Mouse (Mus musculus) hindbrain, embryonic 14.5 days (tissue): ENCODE measurements around the gene C730034F03Rik. TPM values are rescaled to one million over a fixed set of nuclear protein-coding genes. Genes with fewer than 3 reads are reported as not detected.

Source experiments
- ATAC-seq: fragments of 200-750 bp; cut with Nextera tagmentation; 2 replicates; pipeline ENCODE4 v1.8.0; 2017; ENCODE audit warnings: moderate number of reproducible peaks, mild to moderate bottlenecking, moderate TSS enrichment, moderate library complexity; ENCODE audit not compliant: low FRiP score
- DNase-seq: peaks from one replicate; pipeline ENCODE4 v3.0.0-alpha.2; 2015; ENCODE audit warnings: low spot score
- H3K27ac ChIP-seq: fragments of 300-500 bp; sonication (generic); 2 replicates; pipeline ENCODE4 v1.5.1; 2014; ENCODE audit warnings: mild to moderate bottlenecking, moderate library complexity
- H3K27me3 ChIP-seq: fragments of 300-500 bp; sonication (generic); 2 replicates; pipeline ENCODE4 v1.6.1; 2014; ENCODE audit warnings: mild to moderate bottlenecking, low read length, mixed read lengths; ENCODE audit not compliant: control insufficient read depth, insufficient read depth
- H3K36me3 ChIP-seq: fragments of 300-500 bp; sonication (generic); replicated peaks from 2 replicates; pipeline ENCODE4 v1.6.1; 2014; ENCODE audit not compliant: control insufficient read depth, insufficient read depth
- H3K4me1 ChIP-seq: fragments of 300-500 bp; sonication (generic); replicated peaks from 2 replicates; pipeline ENCODE4 v1.6.1; 2014; ENCODE audit warnings: antibody characterized with exemption, low read length, mixed read lengths; ENCODE audit not compliant: control insufficient read depth, insufficient read depth
- H3K4me2 ChIP-seq: fragments of 300-500 bp; sonication (generic); replicated peaks from 2 replicates; pipeline ENCODE4 v1.6.1; 2014; ENCODE audit warnings: mild to moderate bottlenecking, moderate library complexity
- H3K4me3 ChIP-seq: fragments of 300-500 bp; sonication (generic); replicated peaks from 2 replicates; pipeline ENCODE4 v1.5.1; 2014; ENCODE audit warnings: mild to moderate bottlenecking, low read length
- H3K9ac ChIP-seq: fragments of 300-500 bp; sonication (generic); 2 replicates; pipeline ENCODE4 v1.6.1; 2014
- H3K9me3 ChIP-seq: fragments of 300-500 bp; sonication (generic); 2 replicates; pipeline ENCODE4 v1.6.1; 2016; ENCODE audit warnings: low read length; ENCODE audit not compliant: control insufficient read depth
- WGBS: fragments of 180-500 bp; shearing (Covaris S2); extraction: QIAGEN DNeasy Blood & Tissue Kit; methylation state at CpG from one replicate; pipeline ENCODE4 v1.1.7; 2014; 5-methylcytosine and 5-hydroxymethylcytosine counted together
- polyA plus RNA-seq: library from polyadenylated mRNA; unstranded; fragments of >200 nt; fragmentation: Nextera tagmentation; extraction: Ambion mirVana; gene quantifications from 2 replicates; pipeline ENCODE4 v1.2.1, GENCODE M21; 2014

The C730034F03Rik gene
- polyA plus RNA-seq, 1 experiment from 2014 or later, result 3.2 TPM

- ATAC-seq (peak; percentile 44; the same call in 1 of the 2 replicates), DNase-seq (peak; percentile 42)
- no peak overlapping the region for H3K4me2 ChIP-seq
- H3K4me1 ChIP-seq, result no peaks in the 10 kb centered on the region
- H3K36me3 ChIP-seq, result peaks cover 46% of the 10 kb centered on the region
- no peaks in the 10 kb centered on the region for H3K9me3 ChIP-seq
- WGBS, result 7% methylated on average over 1 of the region's 1 CpGs
- no peak overlapping the region for H3K9ac ChIP-seq
- no peak overlapping the region for H3K27ac ChIP-seq
- H3K27me3 ChIP-seq, result no peaks in the 10 kb centered on the region
- H3K4me3 ChIP-seq, result no peak overlapping the region
Observed at GRCm38 (mm10) chr15:89465052-89465451, 35.7 kb downstream of the C730034F03Rik start.

- H3K4me3 ChIP-seq, result no peak overlapping the region
- H3K4me1 ChIP-seq, result no peaks in the 10 kb centered on the region
- no peak overlapping the region for H3K4me2 ChIP-seq
- H3K9me3 ChIP-seq, result no peaks in the 10 kb centered on the region
- WGBS, result 34% methylated on average over 2 of the region's 2 CpGs
- no peak overlapping the region for H3K27ac ChIP-seq
- ATAC-seq, result no peak
- no peaks in the 10 kb centered on the region for H3K27me3 ChIP-seq
- no peak overlapping the region for H3K9ac ChIP-seq
- DNase-seq, result peak; percentile 63
- H3K36me3 ChIP-seq, result peaks cover 10% of the 10 kb centered on the region
Observed at GRCm38 (mm10) chr15:89468577-89468976, 39.2 kb downstream of the C730034F03Rik start.

GRCm38 (mm10) chr15:89471476-89471875, 42.1 kb downstream of the C730034F03Rik start:
- Histone ChIP-seq H3K4me3 (no peak overlapping the region), H3K4me2 (no peak overlapping the region), H3K27ac (no peak overlapping the region), H3K9ac (no peak overlapping the region), H3K9me3 (no peaks in the 10 kb centered on the region), H3K27me3 (no peaks in the 10 kb centered on the region), H3K36me3 (no peaks in the 10 kb centered on the region), H3K4me1 (peaks cover 10% of the 10 kb centered on the region)
- DNase-seq (no peak), ATAC-seq (no peak)
- 85% methylated on average over 4 of the region's 4 CpGs for WGBS

GRCm38 (mm10) chr15:89473370-89473769, 44.0 kb downstream of the C730034F03Rik start:
- 87% methylated on average over 9 of the region's 9 CpGs for WGBS
- Histone ChIP-seq H3K4me2 (no peak overlapping the region), H3K36me3 (no peaks in the 10 kb centered on the region), H3K27me3 (no peaks in the 10 kb centered on the region), H3K9me3 (no peaks in the 10 kb centered on the region), H3K4me3 (no peak overlapping the region), H3K4me1 (peaks cover 21% of the 10 kb centered on the region), H3K9ac (no peak overlapping the region), H3K27ac (no peak overlapping the region)
- DNase-seq (no peak), ATAC-seq (no peak)

- no peak for ATAC-seq
Observed at GRCm38 (mm10) chr15:89473921-89474320, 44.5 kb downstream of the C730034F03Rik start.

GRCm38 (mm10) chr15:89474596-89475292, 45.4 kb downstream of the C730034F03Rik start:
- Histone ChIP-seq H3K27me3 (no peaks in the 10 kb centered on the region), H3K9me3 (no peaks in the 10 kb centered on the region), H3K4me3 (no peak overlapping the region), H3K4me1 (peaks cover 21% of the 10 kb centered on the region), H3K4me2 (peak overlapping the region; percentile 81), H3K36me3 (no peaks in the 10 kb centered on the region), H3K27ac (no peak overlapping the region), H3K9ac (no peak overlapping the region)
- 91% methylated on average over 19 of the region's 19 CpGs for WGBS
- no peak for DNase-seq
- no peak for ATAC-seq

More at GRCm38 (mm10) chr15:89473921-89474320, 44.5 kb downstream of the C730034F03Rik start:
- Histone ChIP-seq H3K27me3 (no peaks in the 10 kb centered on the region), H3K4me2 (no peak overlapping the region), H3K4me1 (peaks cover 21% of the 10 kb centered on the region), H3K9ac (no peak overlapping the region), H3K9me3 (no peaks in the 10 kb centered on the region), H3K36me3 (no peaks in the 10 kb centered on the region), H3K27ac (no peak overlapping the region), H3K4me3 (no peak overlapping the region)
- DNase-seq, result no peak
- WGBS, result 97% methylated on average over 8 of the region's 8 CpGs

GRCm38 (mm10) chr15:89475293-89475600, 45.9 kb downstream of the C730034F03Rik start:
- DNase-seq, result no peak
- Histone ChIP-seq H3K36me3 (no peaks in the 10 kb centered on the region), H3K4me2 (peak overlapping the region; percentile 81), H3K9me3 (no peaks in the 10 kb centered on the region), H3K27ac (no peak overlapping the region), H3K9ac (peak overlapping the region; percentile 61), H3K4me3 (peak overlapping the region; percentile 62), H3K27me3 (no peaks in the 10 kb centered on the region), H3K4me1 (peaks cover 21% of the 10 kb centered on the region)
- 84% methylated on average over 7 of the region's 7 CpGs for WGBS
- no peak for ATAC-seq

- Histone ChIP-seq H3K4me1 (peaks cover 21% of the 10 kb centered on the region), H3K4me2 (peak overlapping the region; percentile 81)
- WGBS, result 8% methylated on average over 44 of the region's 44 CpGs
Observed at GRCm38 (mm10) chr15:89475611-89476474, 46.5 kb downstream of the C730034F03Rik start.

GRCm38 (mm10) chr15:89476475-89476815, 47.1 kb downstream of the C730034F03Rik start:
- Histone ChIP-seq H3K27ac (peak overlapping the region; percentile 83), H3K27me3 (no peaks in the 10 kb centered on the region), H3K9ac (peak overlapping the region; percentile 61), H3K4me1 (peaks cover 21% of the 10 kb centered on the region), H3K4me3 (peak overlapping the region; percentile 62), H3K4me2 (peak overlapping the region; percentile 81), H3K36me3 (no peaks in the 10 kb centered on the region), H3K9me3 (no peaks in the 10 kb centered on the region)
- DNase-seq, result peak; percentile 65
- 8% methylated on average over 5 of the region's 5 CpGs for WGBS
- ATAC-seq, result no peak; the same call in 1 of the 2 replicates

More at GRCm38 (mm10) chr15:89475611-89476474, 46.5 kb downstream of the C730034F03Rik start:
- peak; percentile 96 for ATAC-seq
- peak overlapping the region; percentile 83 for H3K27ac ChIP-seq
- peak overlapping the region; percentile 62 for H3K4me3 ChIP-seq
- no peaks in the 10 kb centered on the region for H3K27me3 ChIP-seq
- DNase-seq, result peak; percentile 86
- no peaks in the 10 kb centered on the region for H3K9me3 ChIP-seq
- peak overlapping the region; percentile 61 for H3K9ac ChIP-seq
- H3K36me3 ChIP-seq, result no peaks in the 10 kb centered on the region
